Mouse (Mus musculus) embryonic fibroblast, embryonic 13.5 days (primary cell): ENCODE results near the gene Mcoln2.

ENCODE experiments used
- CTCF ChIP-seq: IDR thresholded peaks from 2 replicates; pipeline ENCODE4 v1.5.1; 2011; ENCODE audit warnings: mild to moderate bottlenecking, control low read depth, low read length, moderate library complexity, borderline replicate concordance; ENCODE audit not compliant: insufficient read depth
- POLR2A ChIP-seq: IDR thresholded peaks from 2 replicates; pipeline ENCODE4 v1.6.1; 2011; ENCODE audit warnings: low read depth, mild to moderate bottlenecking, control low read depth, low read length, moderate library complexity

DNA sequence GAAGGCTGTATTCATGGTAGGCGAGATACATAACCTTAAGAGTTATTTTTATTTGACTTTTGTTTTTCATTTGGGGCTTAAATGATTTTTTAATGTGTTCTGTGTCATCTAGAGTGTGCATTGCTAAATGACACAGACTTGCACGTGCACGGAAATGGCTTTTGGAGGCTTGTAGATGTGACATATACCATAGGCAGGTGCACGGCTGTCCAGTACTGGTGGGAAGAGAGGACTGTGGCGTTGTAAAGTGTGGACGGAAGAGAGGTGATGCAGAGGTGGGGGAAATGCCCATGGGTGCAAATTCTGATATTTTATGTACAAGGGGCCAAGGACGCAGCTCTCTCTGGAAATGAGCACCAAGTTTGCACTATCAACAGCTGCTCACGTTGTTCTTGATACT, 2.1 kb downstream of the Mcoln2 start:
- no peak for TF ChIP-seq CTCF
- no peak for TF ChIP-seq POLR2A
